Mouse (Mus musculus) gonadal fat pad, adult 2 months (tissue): ENCODE measurements around the gene Bmpr2. TPM values are rescaled to one million over a fixed set of nuclear protein-coding genes. Genes with fewer than 3 reads are reported as not detected.
A peak's percentile ranks its signal among the peaks of the same experiment; 100 is the strongest.

Experiments used
- DNase-seq: peaks from one replicate; pipeline ENCODE4 v3.0.0-alpha.2; 2012; ENCODE audit warnings: low read depth
- polyA plus RNA-seq: library from polyadenylated mRNA; depleted of rRNA; stranded (reverse); fragments of >200 nt; gene quantifications from 2 replicates; pipeline ENCODE4 v1.2.3, GENCODE M21; 2012

Gene Bmpr2
- polyA plus RNA-seq, 1 experiment = 10.3 TPM

DNA sequence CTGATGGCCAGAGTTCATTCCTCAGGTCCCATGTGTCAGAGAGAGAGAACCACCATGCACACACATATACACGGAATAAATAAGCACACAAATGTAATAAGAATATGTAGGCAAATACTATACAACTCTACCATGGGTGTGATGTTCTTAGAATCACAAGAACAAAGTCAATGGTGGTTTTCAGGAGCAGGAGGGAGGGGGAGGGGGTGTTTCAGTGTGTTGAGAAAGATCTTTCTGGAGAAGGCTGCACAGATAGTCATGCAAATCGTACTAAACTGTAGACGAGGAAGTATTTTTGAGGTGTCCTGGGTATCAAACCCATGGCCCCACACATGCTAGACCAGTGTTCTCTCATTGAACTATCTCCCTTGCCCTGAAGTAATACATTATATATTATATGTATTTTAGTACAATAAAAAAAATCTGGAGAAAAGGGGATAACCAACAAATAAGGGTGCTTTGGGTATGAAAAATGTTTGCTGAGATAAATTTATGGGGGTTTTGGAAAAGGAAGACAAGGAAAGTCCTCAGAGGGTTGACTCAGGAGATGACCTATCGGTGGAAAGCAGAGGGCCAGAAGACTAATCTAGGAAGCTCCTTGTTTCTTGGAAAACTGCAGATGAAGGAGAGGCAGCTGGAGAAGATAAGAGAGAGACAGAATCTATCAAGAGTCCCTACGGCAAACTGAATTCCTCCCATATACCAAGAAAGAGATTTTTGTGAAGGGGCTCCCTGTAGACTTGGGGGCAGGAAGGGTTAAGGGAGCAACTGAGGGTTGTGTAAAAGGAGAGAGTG lies 138.1 kb downstream of the Bmpr2 start:
- no peak for DNase-seq

DNA sequence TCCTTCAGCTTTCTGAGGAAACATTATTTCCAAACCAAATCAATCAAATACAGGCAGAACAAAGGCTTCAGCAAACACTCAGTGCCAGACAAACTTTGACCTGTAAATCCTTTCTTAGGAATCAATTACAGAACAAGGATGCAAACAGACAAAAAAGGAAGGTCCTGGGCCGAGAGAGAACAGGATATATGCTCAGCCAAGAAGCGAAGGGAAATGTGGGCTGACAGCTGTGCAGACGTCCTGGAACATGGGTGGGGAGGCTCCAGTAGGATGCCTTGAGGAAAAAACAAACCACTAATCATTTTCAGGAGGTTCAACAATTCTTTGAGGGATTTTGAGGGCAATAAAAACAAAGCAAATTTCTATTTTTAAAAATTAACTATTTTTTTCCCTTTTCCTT lies 139.4 kb downstream of the Bmpr2 start:
- DNase-seq = no peak

DNA sequence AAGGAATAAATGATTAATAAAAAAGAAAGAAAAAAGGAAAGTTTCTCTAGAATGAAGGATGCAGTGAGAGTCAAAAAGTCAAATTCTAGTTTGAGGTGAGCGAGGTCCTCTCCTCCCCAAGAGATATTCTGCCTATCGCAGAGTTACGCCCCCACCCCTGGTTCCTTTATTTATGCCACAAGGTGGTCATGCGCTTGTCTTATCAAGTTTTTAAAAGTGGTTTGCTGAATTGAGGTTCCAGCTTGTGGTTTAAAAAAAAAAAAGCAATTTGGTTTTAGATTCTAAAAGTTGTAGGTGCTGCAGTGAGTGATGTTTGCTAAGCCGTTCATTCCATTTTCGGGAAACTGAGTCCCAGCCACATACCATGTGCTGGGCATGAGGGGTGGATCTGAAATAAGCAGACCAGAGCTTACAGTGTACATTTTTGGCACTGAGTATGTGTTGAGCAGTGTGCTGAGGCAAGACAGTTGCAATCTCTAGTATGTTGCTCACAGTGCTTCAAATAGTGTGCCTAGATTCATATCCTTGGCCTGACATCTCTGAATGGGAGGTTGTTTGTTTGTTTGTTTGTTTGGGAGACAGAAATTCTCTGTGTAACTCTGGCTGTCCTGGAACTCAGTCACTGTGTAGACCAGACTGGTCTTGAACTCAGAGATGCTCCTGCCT lies 141.6 kb downstream of the Bmpr2 start:
- DNase-seq = no peak

DNA sequence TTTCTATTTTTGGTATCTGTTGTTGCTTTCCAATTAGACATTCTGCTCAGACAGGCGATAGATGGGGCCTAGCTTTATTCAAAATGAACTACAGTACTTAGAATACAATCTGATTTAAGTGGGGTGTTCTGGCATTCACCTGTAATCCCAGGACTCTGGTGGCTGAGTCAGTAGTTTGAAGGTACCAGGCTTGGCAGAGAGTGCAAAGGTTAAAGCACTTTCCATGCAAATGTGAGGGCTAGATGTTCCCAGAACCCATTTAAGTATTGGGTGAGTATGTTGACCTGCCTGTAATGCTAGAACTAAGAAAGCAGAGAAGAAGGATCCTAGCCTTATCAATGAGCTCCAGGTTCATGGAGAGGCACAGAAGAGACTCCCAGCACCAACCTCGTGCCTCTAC lies 142.7 kb downstream of the Bmpr2 start:
- DNase-seq = no peak

DNA sequence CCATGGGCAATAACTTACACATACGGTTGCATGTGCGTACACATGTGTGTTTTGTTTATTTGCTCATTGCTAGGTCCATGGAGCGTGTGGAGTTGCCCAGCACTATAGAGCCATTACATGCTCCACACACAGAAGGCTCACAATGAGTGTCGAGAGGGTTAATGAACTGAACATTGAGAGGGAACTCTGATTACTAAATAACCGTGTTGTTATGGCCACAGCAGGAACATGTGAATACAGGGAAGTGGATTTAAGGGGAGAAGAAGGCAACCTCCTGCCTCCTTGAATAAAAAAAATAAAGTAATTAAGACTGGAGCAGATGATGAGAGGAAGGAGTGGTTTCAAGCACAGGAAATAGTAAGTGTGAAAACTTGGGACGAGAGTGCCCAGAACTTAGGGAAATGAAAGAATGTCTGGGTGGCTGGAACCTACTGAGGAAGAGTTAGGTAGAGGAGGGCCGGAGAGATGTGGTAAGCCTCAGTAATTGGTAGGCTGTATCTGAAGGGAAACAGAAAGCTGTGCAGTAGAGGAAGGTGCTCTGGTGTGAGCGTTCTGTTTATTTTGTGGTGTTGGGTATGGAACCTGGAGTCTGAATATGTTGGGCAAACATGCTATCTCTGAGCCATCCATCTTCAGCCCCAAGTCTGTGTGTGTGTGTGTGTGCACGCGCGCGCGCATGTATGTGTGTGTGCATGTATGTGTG lies 143.8 kb downstream of the Bmpr2 start:
- DNase-seq = no peak

DNA sequence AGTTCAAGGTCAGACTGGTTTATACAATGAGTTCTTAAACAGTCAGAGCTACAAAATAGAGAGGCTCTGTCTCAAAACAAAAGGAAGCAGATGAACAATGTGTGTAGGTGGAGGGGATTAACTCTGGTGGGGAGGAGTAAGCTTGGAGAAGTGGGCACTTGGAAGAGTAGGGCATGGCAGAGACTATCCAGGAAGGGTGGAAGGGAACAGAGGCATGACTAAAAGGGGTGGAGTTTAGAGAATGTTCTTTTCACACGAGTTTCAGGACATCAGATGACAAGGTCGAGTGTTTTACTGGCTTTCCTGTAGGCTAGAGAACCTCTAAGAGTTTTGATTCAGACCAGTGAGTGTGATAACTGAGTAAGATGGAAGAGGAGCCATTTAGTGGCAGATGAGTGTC lies 144.5 kb downstream of the Bmpr2 start:
- DNase-seq = no peak

DNA sequence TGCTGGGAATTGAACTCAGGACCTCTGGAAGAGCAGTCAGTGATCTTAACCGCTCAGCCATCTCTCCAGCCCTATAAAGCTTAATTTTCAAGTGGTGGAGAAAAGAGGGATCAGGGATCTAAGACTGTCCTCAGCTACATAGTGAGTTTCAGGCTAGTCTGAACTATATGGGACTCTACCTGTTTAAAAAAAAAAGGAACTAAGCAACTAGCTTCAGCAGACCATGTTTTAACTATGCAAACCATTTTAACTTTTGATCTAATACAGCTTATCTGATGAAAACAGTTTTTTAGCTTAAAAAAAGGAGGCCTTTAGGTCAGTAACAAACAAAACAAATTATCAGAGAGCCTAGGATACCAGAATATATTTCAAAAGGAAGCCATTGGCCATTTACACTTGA lies 147.7 kb downstream of the Bmpr2 start:
- DNase-seq = no peak

DNA sequence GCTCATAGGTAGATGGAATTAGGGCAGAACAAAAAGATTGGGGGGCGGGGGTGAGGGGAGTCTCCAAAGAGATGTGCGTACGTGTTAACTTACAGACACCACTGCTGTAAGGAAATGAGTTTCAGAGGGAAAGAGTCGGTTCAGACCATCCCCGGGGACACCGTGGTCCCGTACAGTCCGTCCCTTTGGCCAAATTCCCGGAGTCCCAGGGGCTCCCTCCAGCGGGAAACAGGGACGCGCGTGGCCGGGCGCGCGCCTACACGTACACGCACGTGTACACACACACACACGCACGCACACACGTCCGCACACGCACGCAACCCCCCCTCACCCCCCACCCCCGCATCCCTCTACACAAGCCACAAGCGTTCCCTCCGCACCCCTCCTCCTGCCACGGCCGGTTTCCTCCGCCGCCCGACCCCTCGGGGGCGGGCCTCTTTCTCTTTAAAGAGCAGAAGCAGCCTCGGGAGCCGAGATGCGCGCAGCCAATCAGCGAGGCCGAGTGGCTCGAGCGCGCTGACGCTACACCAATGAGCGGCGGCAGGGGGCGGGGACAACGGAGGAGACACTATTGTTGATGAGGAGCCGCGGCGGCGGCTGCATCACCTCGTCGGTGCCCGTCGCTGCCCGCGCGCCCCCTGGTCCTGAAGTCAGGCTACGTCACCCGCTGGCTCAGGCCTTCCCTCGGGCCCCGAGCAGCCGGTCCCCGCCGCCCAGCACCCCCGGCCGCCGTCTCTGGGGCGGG lies 149.4 kb downstream of the Bmpr2 start, which contains the start of gene Fam117b:
Gene Fam117b, plus strand, starts transcription at position 594 of the 745 bp plus-strand sequence.
- peak; percentile 40 for DNase-seq

DNA sequence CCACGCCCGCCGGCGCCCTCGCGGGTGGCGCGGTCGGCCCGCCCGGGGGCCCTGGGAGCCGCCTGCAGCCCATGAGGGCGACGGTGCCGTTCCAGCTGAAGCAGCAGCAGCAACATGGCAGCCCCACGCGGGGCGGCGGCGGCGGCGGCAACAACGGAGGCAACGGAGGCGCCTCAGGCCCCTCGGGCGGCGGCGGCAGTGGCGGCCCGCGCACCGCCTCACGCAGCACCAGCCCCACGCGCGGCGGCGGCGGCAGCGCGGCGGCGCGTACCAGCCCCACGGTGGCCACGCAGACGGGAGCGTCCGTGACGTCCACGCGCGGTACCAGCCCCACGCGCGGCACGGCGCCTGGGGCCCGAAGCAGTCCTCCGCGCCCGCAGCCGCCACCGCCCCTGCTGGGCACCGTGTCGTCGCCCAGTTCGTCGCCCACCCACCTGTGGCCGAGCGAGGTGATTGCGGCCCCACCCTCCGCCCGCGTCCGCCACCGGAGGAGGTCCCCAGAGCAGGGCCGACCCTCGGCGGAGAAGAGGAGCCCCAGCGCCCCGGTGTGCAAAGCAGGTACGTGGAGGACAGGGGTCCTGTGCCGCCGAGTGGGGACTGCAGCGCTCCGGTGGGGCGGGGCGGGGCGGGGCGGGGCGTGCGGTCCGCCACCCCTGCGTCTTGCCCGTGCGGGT lies 150.1 kb downstream of the Bmpr2 start:
- DNase-seq = no peak

DNA sequence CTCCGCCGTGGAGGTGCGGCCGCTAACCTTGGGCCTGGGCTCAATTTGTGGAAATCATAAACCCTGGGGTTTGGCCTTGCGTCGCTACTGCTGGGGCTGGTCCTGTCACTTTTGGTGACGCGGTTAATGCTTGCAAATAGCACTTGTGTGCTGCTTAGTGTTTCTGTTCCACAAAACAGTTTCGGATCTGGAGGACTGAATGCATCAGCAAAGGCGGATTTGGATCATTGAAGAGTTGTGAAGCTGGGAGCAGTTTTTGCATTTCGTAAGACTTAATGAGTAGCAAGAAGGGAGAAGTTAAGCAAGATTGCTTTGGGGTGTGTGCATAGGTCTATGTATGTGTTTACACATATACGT lies 150.6 kb downstream of the Bmpr2 start:
- DNase-seq = peak; percentile 79

DNA sequence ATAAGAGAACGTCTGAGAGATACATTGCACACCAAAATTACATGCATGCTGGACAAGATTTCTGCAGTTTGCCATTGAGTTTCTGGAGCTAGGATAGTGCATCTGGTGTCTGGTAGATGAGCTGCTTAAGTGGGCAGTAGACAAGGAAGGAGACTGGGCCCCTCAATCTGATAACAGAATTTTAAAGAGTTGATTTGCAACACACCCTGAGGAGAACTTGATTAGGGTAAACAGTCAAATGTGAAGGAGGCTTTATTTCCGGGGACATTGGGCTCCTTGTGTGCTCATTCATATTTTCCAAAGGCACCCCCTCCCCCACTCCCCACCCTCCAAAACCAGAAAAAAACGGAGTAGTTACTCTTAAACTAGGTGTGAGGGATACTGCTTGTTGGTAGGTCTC lies 151.6 kb downstream of the Bmpr2 start:
- no peak for DNase-seq

DNA sequence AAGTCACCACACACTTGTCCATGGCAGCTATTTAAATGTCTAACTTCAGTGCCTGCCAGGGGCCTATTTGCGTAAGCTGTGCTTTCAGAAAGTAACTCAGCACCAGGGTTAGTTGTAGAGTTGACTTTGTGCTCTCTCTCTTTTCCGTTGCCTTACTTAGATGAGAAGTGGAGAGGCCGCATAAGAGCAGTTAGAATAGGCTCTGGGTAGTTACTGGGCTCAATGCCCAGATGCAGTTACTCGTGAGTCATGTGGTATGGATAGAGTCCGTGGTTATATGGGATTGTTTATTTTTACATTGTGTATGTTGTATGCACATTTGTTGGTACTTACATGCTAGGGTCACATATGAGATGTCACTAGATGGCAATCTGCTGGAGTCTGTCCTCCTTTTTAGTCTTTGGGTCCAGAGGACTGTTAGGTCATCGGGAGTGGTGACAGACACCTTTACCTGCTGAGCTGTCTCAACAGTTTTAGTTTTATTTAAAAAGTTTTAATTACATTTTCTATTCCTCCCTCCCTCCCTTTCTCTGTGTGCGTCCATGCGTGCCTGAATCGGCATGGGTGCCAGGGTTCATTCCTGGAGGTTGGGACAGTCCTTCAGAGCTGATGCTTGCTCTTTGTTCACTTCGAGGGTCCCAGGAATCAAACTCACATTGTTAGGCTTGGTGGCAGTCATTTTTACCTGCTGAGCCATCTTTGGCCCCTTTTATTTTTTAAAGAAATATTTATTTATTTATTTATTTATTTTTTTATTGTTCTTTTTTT lies 152.8 kb downstream of the Bmpr2 start:
- DNase-seq = no peak

DNA sequence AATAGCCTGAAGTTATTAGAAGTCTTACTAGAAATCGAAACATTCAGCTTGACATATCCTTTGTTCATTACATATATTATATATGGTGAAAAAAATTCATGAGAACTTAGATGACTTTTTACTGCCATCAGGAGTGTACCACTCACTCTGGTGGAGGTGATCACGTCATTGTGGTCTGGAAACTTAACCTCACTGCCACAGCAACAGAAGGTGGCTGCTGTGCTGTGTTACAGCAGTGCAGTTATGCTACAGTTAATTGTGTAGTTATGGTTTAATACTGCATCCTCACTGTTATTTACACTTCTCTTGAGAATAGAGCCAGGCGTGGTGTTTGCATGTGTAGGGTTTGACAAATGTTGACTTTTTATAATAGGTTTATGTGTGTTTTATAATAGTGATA lies 154.2 kb downstream of the Bmpr2 start:
- no peak for DNase-seq

DNA sequence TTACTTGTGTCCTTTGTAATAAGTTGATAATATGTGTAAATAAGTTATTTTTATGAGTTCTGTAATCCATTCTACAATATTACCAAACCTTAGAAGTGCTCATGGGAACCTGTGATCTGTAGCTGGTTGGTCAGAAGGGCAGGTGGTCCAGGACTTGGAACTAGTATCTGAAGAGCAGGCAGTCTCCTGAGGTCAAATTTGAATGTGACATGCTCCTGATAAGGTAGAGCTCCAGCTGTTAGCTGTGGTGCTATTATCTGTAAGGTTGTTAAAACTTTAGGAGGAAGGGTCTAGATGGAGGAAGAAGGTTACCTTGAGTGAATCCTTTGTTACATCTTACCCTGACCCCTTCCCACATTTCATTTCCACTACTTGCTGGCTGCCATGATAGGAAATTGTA lies 154.9 kb downstream of the Bmpr2 start:
- no peak for DNase-seq

DNA sequence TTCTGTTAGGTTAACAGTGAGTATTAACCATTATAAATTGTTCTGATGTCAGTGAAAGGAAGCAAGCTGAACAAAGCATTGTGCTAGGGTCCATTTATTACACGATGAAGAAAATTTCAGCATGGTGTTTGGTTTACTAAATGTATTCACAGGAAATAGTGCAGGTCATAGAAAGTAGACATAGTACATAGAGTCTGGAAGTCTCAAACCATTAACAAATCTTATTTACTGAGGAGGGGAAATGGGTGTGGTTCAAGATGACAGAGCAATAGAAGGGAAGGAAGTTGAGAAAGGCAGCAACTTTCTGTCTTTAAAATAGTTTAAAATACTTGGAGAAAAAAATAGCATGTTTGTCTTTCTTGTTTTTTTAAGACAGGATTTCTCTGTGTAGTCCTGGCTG lies 160.0 kb downstream of the Bmpr2 start:
- DNase-seq = no peak

DNA sequence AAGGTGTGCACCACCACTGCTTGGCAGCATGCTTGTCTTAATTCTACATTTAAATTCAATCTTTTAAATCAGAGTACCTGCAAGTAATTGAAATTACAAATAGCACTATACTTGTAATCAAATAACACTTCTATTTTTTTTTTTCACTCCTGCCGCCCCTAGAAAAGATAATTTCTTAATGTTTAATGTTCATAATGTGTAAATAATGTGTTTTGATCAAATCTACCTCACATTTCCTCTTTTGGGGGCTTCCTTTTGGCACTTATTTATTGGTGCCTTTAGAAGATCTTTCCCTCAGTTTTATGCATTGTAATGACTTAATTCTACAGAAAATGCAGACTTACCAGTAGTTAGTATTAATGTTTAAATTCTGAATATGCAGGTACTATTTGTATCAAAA lies 160.5 kb downstream of the Bmpr2 start:
- no peak for DNase-seq

DNA sequence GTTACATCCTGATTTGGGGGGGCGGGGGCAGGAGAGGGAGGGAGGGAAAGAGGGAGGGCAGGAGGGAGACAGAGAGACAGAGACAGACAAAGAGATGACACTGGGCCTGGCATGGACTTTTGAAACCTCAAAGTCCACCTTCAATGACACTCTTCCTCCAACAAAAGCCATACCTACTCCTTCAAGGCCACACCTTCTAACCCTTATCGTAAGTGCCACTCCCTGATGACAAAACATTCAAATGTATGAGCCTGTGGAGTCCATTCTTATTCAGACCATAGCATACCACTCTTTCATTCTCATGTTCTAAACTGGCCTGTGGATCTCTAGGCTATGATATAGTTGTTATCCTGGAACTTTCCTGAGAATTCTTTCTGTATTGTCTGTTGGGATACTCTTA lies 161.2 kb downstream of the Bmpr2 start:
- DNase-seq = no peak

DNA sequence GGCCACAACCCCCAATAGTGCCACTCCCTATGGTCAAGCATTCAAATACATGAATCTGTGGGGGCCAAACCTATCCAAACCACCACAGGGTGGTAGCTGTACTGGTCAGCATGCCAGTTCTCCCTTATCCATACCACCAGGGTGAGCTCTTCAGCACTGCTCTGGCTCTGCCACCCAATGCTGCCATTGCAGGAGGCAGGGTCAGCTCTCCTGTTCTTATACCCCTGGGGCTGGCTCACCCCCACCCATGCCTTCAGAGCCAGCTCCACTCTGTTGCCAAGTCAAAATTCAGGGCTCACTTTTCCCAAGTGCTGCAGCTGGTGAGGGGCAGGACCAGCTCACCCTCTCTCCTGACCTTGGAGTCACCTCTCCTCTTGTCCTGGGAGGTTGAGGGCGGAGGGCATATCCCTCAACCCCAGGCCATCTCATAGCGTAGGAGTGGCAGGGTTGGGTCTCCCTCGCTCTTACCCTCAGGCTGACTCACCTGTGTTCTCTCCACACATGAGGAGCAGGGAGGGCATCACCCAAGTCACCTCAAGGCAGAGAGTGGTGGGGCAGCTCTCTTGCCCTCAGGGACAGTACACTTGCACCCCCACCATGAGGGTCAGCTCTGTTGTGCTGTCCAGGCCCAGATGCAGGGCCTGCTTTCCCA lies 162.9 kb downstream of the Bmpr2 start:
- no peak for DNase-seq

DNA sequence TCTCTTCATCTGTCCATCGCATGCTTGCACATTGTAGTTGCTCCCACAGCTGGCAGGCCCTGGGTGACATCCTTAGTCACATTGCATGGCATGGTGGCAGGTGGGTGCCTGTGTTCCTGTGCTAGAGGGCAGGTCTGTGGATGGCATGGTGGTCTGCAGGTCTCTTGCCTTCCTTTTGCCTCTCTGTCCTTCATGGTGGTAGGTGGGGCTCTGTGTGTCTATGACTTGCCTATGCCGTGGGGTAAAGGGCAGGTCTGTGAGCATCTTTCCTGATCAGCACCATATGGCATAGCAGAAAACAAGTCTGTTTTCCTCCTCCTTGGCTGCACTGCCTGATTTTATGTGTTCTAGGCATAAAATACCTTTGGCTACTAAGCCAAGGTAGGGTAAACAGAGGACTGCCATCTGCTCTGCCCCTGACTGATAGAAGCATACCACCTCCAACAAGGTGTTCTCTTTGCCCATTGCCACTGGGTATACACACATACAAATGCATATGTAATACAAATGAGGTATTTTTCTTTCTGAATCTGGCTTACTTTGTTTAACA lies 164.0 kb downstream of the Bmpr2 start:
- no peak for DNase-seq
